Comparison of ENCODE assay signal across 10 mouse cellular contexts in genomic region chr5:150116906-150117216, GRCm38 (mm10). TPM values are rescaled to one million over a fixed set of nuclear protein-coding genes. Genes with fewer than 3 reads are reported as not detected.
DNase-seq lines count a peak whose midpoint lies in the region; ATAC-seq and TF ChIP-seq lines count a peak whose summit lies in the region.
"Had no signal": no experiment of that assay in that cellular context is flagged by ENCODE, and none has a peak within 500 bp of the region (broad histone marks: within the 10 kb centered on the region; RNA-seq: fewer than 3 reads in every experiment).

No protein-coding gene starts in this region.

- peak; percentile 22 for DNase-seq in adrenal gland, postnatal 10 days
- no peak for DNase-seq in adrenal gland, postnatal 4 days (ENCODE audit: low spot score in 2 of 2)
- DNase-seq in liver, embryonic 14.5 days (ENCODE audit: low read depth in 3 of 3, low spot score in 3 of 3), result no peak
- peak; percentile 14 to 36 for DNase-seq in thymus, postnatal 10 days (ENCODE audit: low spot score in 2 of 2)
- no peak for DNase-seq in frontal cortex, postnatal 25 days (ENCODE audit: low spot score in 2 of 2)
- DNase-seq in right cerebral cortex, postnatal 25 days, result no peak
- DNase-seq: right cerebral cortex, adult 18-20 months had no signal

- H3K36me3 ChIP-seq in liver, embryonic 14.5 days (replicated peaks; ENCODE audit: control insufficient read depth, insufficient read depth, low read depth), result no peaks in the 10 kb centered on the region
- no peaks in the 10 kb centered on the region for H3K36me3 ChIP-seq in liver, embryonic 12.5 days
- H3K36me3 ChIP-seq: heart, embryonic 15.5 days had no signal

- ATAC-seq in liver, embryonic 14.5 days (ENCODE audit: insufficient read depth), result no peak
- no peak for ATAC-seq in liver, embryonic 12.5 days
- ATAC-seq in monocyte, adult 5-6 weeks (replicated peaks; ENCODE audit: insufficient number of reproducible peaks, low FRiP score, low TSS enrichment, poor library complexity, severe bottlenecking), result 0 out of 2 replicates have a peak, but pooled peaks have one; percentile 1

- H3K27ac ChIP-seq in liver, embryonic 14.5 days, result no peak overlapping the region
- no peak overlapping the region for H3K27ac ChIP-seq in liver, embryonic 12.5 days

- no peaks in the 10 kb centered on the region; the same call in 1 of the 2 replicates for H3K27me3 ChIP-seq in liver, embryonic 14.5 days (ENCODE audit: control insufficient read depth, insufficient read depth, low read length)
- peaks cover 6% of the 10 kb centered on the region; the same call in 1 of the 2 replicates for H3K27me3 ChIP-seq in liver, embryonic 12.5 days (replicated peaks)
- H3K27me3 ChIP-seq: heart, embryonic 15.5 days had no signal

- no peak for TF ChIP-seq EP300 in liver, embryonic 14.5 days (IDR thresholded peaks at IDR 0.05; ENCODE audit: low read depth)

- TF ChIP-seq CTCF in liver, embryonic 14.5 days (IDR thresholded peaks at IDR 0.05; ENCODE audit: low read depth), result peak; percentile 79

- 81% methylated on average over 6 of the region's 6 CpGs for WGBS in liver, embryonic 14.5 days (ENCODE audit: insufficient replicate concordance)
- WGBS in liver, embryonic 12.5 days (ENCODE audit: insufficient replicate concordance), result 81% methylated on average over 6 of the region's 6 CpGs

- H3K9ac ChIP-seq in liver, embryonic 14.5 days (replicated peaks), result no peak overlapping the region
- H3K9ac ChIP-seq in liver, embryonic 12.5 days, result no peak overlapping the region
- H3K9ac ChIP-seq: heart, embryonic 15.5 days had no signal

- H3K9me3 ChIP-seq in liver, embryonic 14.5 days (ENCODE audit: control insufficient read depth, low read length), result no peaks in the 10 kb centered on the region
- peaks cover 6% of the 10 kb centered on the region; the same call in 1 of the 2 replicates for H3K9me3 ChIP-seq in liver, embryonic 12.5 days (replicated peaks)
- H3K9me3 ChIP-seq: heart, embryonic 15.5 days had no signal

- H3K4me2 ChIP-seq in liver, embryonic 14.5 days (ENCODE audit: low read depth), result no peak overlapping the region
- no peak overlapping the region for H3K4me2 ChIP-seq in liver, embryonic 12.5 days
- H3K4me2 ChIP-seq: heart, embryonic 15.5 days had no signal

- peaks cover 5 to 20% of the 10 kb centered on the region in 2 experiments for H3K4me1 ChIP-seq in liver, embryonic 14.5 days (replicated peaks; ENCODE audit: control insufficient read depth in 2 of 2, insufficient read depth in 2 of 2, low read length in 1 of 2)
- peaks cover 27% of the 10 kb centered on the region for H3K4me1 ChIP-seq in liver, embryonic 12.5 days

- no peak overlapping the region for H3K4me3 ChIP-seq in liver, embryonic 14.5 days (ENCODE audit: insufficient read depth in 1 of 2, low read depth in 2 of 2, low read length in 2 of 2)
- no peak overlapping the region for H3K4me3 ChIP-seq in liver, embryonic 12.5 days
- H3K4me3 ChIP-seq: heart, embryonic 15.5 days had no signal

RNA-seq across cellular contexts. Expression of gene Fry, which starts 1.6 kb away (rescaled TPM):
- total RNA-seq in adrenal gland, postnatal 10 days (2021), result 10 to 100 TPM; 36.2 to 46.9 TPM
- total RNA-seq in adrenal gland, postnatal 4 days (2021), result 10 to 100 TPM; 41.0 to 43.4 TPM
- polyA plus RNA-seq in liver, embryonic 14.5 days (2012; rRNA removed), result 1.3 and 1.4 TPM in 2 replicates
- polyA plus RNA-seq in liver, embryonic 14.5 days (2014; fragmentation: Nextera tagmentation; extraction: Ambion mirVana), result 1.9 and 2.5 TPM in 2 replicates
- polyA plus RNA-seq in liver, embryonic 12.5 days (2016; fragmentation: Nextera tagmentation; extraction: Ambion mirVana), result 4.0 and 4.1 TPM in 2 replicates
- total RNA-seq in monocyte, adult 5-6 weeks (2017), result 41.4 to 79.7 TPM (median 51.4 TPM) in 3 replicates

Comparison
In these comparisons a context has a peak if more than half of its experiments do, and no peak if none do; other contexts are left out.
1. DNase-seq: peak in adrenal gland, postnatal 10 days (single experiment) and thymus, postnatal 10 days (2 of 2); none in adrenal gland, postnatal 4 days (0 of 2), liver, embryonic 14.5 days (0 of 3), frontal cortex, postnatal 25 days (0 of 2) and right cerebral cortex, postnatal 25 days (single experiment).